Mouse (Mus musculus) testis, adult 2 months (tissue): ENCODE measurements at regions not wholly inside any gene's neighbourhood (a gene's known extent, or its start where the extent isn't known, plus 50 kb on each side); places are given as distances from the start of the nearest gene placed in this dataset.

Experiments used
- CTCF ChIP-seq: fragments of 200-500 bp; IDR thresholded peaks from 2 replicates; pipeline ENCODE4 v1.5.1; 2012; ENCODE audit warnings: low read depth, mild to moderate bottlenecking, inconsistent platforms, low read length, moderate library complexity; ENCODE audit not compliant: control insufficient read depth, insufficient read depth, insufficient replicate concordance
- POLR2A ChIP-seq: fragments of 200-500 bp; IDR thresholded peaks from 2 replicates; pipeline ENCODE4 v1.6.1; 2012; ENCODE audit warnings: low read depth, mild to moderate bottlenecking, inconsistent platforms, low read length, moderate library complexity; ENCODE audit not compliant: control insufficient read depth

- TF ChIP-seq CTCF (no peak), POLR2A (no peak)
Observed at GRCm38 (mm10) chr3:42039632-42040031, 297.2 kb downstream of the D3Ertd751e start.
